Mouse (Mus musculus): ENCODE data around the gene Creld2.

DNA sequence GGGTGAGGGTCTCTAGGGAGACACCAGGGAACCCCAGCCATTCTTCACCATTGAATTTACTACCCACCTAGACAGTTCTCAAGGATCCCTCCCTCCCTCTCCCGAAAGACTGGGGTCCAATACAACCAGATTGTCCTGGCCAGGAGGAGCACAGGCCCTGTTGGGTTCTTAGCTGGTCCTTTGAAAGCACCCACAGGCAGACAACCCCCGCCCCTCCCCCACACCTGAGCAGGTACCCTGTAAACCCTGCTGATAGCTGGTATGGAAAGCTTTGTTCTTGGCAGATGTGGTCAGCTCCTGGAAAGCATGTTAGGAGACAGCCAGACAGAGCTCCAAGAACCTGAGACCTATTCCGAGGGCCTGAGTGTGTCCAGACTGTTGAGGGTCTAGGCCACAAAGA, 41.3 kb downstream of the Creld2 start:
- TF ChIP-seq CTCF (IDR thresholded peaks at IDR 0.05; ENCODE audit: low read depth, low read length) (no peak), POLR2A (IDR thresholded peaks at IDR 0.05; ENCODE audit: borderline replicate concordance, low read depth, low read length) (no peak)
